Mouse (Mus musculus) c-Kit-positive CD71-positive TER-119-negative erythroid progenitor cells, embryonic 14.5 days (primary cell): ENCODE measurements at regions not wholly inside any gene's neighbourhood (a gene's known extent, or its start where the extent isn't known, plus 50 kb on each side); places are given as distances from the start of the nearest gene placed in this dataset.
A peak's percentile ranks its signal among the peaks of the same experiment; 100 is the strongest.

Experiments
- DNase-seq: peaks from one replicate; pipeline ENCODE4 v3.0.0-alpha.2; 2013; ENCODE audit warnings: low read depth

DNA sequence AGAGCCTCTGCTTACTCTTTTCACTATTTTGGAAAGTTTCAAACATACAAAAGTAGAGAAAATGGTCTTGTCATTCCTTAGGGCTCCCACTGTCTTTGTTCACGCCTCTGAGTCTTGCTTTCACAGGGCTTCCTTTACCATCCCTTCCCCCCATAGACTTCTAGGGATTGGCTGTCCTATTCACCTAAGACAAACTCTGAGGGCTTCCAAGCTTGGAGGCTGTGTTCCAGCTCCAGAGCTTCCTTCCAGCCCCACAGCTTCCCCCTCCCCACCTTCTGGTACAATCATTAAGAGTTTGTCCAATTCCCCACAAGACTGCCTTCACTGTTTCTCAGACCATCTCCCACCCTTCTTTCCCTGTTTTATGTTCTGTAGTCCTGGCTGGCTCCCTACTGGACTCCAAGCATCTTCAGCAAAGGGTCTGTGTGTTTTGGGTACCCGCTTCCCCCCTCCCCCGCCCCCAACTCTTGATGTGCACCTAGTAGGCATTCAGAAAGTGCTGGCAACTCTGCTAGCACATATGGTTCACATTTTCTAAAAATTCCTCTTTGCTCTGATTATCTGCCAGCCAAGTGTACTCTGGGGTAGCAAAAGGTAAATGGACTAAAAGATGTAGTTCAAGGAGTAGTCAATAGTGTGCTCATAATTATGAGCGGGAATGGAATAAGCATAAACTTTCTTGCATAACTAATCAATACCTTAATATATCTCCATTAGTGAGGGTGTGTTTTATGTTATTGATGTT is 344.0 kb downstream of the Slc4a3 start:
- no peak for DNase-seq

DNA sequence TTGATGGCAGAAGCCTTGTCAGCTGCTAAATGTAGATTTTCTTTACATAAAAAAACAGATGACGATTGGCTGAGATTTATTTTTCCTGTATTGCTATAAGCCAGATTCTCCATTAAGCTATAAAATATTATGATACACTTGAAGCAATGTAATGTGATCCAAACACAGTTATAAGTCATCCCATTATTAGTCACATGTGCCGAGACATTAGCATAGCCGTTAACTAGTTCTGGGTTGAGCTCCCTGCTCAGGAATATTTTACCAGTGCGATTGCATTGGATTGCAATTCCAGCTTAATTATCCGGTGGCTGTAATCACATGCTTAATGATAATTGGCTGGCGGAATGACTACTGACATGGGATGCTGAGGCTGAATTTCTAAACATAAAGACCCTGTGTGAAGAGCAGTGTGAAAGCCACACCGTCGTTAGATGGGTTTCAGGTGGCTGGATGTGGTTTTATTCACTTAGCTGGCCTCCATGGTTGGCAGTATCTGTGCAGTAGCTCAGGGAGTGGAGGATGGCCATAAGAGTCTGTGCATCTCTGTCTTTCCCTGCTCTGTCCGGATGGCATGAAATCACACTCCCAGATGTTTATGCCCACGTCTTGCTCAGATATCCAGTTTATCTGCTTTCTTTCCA is 344.7 kb downstream of the Slc4a3 start:
- DNase-seq: no peak

DNA sequence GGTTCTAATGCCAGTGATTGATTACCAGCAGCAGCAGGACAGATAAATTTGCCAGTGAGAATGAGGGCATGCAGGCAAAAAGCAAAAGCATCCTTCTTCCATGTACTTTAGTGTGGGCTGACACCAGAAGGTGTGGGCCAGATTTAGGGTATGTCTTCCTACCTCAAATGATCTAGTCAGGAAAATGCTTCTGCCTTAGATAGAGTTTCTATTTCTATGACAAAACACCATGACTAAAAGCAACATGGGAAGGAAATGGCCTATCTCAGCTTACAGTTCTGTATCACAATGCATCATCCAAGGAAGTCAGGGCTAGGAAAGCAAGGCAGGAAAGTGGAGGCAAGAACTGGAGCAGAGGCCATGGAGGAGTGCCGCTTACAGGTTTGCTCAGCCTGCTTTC is 349.5 kb downstream of the Slc4a3 start:
- no peak for DNase-seq

DNA sequence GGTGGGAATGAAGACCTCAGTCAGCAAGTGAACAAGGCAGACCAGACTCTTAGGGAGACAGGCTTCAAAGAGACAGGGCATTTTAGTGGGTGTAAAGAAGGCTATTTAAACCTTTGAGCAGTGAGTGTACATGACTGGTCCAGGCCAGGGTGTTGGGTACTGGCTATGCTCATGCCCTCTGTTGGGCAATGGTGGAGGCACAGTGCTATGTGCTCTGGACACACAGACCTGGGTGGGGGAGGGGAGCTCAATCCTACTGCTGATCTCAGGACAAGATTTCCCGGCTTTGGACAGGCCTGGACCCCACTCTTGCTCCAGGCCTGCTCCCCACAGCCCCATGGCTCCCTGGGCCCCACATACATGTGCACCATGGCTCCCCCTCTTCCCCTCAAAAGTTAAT is 355.1 kb downstream of the Slc4a3 start:
- no peak for DNase-seq

DNA sequence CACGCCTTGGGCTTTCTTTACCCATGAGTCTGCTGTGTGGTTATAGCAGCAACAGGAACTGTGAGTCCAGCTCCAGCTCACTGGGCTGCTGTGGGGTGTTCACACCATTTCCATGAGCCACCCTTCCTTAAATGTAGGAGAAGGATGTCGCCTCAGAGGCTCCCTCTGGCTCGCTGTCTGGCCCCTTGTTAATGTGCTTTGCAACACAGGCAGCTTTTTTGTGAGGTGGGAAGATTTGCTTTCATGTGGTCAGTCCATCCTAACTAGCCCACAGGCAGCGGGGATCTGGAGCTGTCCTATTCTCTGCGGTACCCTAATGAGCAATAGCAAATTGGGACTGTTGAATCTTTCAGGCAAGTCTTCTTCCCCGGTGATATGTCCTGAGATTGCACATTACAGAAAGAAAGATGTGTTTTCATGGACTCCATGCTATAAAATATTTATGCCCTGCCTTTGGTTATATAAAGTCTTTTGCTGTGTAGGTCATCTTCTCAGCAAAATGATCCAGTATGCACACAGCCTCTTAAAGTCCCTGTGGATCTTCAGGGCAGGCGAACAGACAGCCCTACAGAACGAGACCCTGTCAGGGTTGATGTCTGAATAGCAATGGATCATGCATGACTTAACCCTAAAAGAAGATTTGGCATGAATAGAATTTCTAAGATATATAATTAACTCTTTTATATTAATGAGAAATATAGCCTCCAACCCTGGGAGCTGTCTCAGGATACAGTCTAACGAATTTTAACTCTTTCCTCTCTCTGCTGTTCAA is 359.8 kb downstream of the Slc4a3 start:
- DNase-seq: no peak

DNA sequence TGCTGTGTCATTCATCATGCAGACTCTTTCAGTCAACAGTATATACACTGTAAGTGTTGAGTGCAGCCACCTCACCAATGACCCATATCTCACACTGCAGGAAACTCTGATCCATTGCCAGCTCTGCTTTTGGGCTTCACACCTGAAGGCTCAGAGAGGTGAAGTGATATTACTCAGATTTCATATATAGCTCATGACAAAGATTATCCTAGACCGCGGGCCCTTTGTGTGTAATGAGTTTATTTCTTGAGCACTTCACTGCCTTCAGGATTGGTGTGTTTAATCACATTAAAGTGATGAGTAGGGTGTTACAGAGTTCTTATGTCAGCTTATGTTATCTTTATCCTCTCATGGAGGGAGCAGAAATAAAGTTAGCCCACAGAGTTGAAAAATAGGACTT is 369.2 kb downstream of the Slc4a3 start:
- no peak for DNase-seq

DNA sequence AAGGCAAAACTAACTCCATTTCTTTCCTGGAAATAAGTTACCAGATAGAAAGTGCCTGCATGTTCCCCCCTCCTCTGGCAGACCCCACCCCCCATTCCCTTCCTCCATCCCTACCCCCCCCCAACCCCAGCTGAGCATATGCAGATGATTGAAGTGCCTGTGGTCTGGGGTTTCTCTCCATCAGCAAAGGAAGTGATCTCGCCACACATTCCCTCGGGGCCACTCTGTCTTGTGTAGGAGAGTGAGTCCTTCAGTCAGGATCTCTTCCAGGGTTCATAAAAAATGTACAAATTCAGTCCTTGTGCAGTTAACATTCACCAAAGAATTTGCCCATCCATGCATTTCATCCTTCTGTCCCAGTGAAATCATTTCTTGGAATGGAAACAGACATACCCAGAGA is 370.1 kb downstream of the Slc4a3 start:
- DNase-seq: no peak

DNA sequence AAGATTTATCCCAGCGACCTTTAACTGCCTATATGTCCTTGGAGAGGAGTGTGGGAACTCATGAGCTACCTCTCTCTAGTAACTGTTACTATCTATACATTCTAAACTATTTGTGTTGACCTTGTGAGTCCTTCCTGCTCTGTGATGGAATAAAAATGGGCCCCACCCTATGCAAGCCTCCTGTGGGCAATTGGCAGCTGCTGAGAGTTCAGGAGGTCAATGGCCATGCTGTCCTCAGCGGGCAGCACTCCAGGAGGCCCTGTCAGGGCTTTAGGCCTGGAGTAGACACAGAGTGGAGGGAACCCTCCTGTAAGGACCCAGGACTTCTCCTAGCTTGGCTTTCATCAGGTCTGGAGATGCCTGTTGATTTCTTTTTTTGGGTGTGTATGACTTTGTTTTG is 373.1 kb downstream of the Slc4a3 start:
- DNase-seq: no peak

DNA sequence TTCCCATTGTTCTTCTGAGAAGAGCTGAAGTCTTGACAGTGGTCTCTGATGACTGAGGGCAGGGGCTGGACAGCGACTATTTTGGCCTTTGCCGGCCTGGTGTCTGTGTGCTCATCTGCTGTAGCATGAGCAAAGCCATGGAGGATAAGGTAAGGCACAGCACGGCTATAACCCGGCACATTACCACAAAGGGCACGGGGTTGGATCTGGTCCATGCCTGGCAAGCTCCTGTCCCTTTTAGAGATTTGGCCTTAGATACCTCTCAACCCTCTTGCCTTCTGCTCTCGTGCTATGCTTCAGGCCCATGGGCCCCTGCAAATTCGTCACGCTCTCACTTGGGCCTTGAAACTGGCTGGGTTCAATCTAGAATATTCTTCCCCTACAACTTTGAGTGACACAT is 379.0 kb downstream of the Slc4a3 start:
- no peak for DNase-seq

DNA sequence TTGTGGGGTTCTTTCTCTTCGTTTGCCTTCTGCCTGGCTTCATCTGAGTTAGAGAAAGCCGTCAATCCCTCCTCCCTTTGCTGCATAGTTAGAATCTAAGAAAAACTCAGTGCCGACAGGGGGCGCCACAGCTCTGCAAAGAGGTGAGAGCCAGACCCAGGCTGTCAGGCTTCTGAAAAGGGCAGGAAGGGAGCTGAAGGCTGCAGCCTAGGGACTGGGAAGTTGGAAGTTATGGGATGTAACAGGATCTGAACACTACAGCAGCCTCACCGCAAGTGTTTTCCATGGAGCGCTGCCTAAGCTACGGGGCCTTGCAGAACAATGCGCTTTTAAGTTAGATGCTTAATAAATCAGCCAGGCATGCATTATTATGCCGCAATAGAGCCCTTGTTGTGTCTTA is 379.7 kb downstream of the Slc4a3 start:
- peak; percentile 5 for DNase-seq

DNA sequence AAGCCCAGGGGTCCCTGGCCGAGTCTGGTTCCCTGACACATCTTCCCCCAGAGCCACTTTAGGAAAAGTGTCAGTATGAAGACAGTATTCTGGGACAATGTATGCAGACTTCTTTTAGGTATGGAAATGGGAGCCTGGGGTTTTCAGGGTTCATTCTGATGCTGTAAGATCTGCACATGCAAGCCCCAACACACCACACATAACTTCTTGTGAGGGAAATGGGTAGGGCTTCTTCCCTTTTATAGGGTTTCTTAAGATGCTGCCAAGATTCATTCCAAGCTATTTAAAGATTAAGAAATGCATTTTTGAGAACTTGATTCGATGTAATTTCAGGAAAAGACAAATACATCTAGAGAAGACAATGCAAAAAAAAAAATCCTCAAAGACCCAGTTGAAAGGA is 385.8 kb downstream of the Slc4a3 start:
- DNase-seq: no peak

DNA sequence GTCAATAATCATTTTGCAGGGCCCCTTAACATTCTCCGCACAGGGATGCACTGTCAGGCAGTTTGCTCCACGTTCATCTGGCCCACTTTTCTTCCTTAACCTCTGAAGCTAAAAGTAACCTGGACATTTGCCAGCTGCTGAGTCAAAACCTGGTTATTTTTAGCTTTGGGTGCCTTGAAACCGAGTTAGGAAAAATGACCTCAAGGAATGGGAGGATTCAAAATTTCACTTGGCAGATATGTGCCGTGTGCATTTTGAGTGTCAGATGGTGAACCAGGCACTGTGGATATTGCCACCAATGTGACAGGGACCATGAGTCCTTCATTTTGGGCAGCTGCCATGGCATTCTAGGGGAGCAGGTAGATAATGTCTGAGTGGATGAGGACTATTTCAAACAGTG is 387.8 kb downstream of the Slc4a3 start:
- no peak for DNase-seq

DNA sequence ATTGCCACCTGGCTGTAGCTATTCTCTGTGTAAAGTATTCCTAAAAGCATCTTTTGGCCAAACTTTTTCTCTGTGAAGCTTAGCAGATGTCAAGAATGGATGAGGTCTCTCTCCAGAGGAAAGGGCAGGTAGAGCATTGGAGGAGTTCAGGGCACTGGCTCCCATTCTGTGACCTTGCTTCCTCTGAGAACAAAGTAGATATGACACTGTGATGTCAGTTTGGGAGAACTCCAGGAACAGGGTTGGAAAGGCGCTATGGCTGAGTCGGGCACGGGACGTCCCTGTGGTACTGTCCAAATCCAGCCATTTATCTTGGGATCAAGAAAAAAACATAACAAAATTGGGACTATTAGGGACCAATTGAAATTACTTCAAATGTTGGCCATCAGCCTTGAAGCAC is 388.7 kb downstream of the Slc4a3 start:
- no peak for DNase-seq

DNA sequence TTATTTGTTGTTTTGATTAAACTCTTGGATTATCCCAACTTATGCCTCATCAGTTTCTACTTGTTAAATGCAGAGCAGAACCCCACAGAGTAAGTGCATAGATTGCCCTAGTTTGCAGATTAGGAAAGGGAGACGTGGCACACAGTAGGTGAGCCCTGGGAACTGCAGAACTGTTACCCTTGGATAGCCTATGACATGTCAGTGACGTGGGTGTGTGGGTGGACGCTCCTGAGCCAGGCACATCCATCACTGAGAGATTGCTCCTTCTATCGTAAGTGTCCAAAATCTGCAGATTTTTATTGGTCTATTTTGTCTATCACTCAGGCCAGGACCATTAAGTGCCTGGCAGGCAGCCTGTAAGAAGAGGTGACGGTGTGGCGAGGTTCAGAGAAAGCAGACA is 389.8 kb downstream of the Slc4a3 start:
- DNase-seq: no peak

DNA sequence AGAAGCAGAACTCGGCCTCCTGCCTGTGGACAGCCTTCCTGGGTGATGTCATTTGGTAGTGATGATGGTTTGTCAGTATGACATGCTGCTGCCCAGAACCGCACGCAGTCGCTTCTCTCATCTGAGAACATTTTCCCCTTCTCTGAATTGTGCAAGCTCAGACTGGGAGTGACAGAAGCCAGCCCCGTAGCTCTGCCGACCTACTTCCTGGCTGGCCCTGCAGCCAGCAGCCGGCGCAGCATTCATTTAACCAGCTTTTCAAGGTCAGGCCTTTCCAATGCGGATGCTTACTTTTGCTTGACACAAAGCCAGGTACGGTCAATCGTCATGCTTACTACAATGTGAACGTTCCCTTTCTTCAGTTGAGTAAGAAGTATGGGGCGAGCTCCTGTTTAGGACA is 390.5 kb downstream of the Slc4a3 start:
- DNase-seq: no peak

DNA sequence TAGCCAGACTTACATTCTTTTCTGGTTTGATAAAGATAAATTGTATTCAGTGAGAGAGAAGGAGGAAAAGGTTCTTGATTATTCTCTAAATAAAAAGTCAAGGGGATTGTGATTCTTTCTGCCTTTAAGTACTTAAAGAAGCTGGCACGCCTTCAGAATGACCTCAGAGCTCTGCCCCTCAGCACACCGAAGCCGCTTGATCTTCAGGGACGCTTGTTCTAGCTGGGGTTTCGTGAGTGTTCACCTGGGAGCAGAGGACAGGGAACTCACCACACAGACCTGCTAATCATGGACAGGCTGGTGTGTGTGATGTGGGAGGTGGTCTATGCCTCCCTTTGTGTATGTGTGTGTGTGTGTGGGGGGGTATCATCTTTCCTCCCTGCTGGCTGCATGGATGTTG is 391.3 kb downstream of the Slc4a3 start:
- DNase-seq: no peak

DNA sequence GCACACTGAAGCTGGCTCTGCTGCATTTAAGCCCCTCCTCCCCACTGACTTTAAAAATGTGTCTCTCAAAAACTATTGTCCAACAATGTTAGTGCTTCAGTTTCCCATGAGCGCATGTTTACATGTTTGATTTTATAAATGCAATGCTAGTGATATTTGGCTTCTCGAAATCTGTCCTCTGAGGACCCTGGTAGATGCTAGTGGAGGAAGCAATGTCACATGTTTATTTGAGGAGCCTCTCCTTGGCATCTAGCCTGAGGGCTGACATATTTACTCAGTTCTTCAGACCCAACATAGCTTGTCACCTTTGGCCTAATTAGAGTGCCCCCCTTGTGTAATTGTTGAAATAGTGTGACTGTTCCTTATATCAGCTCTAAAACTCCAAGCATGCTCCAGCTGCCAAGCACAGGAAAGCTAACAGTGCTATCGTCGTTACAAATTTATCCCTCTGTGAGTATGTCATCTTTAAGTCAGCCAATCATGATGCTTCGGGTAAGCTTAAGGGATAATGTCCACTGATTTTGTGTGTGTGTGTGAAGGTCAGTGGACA is 400.3 kb downstream of the Slc4a3 start:
- no peak for DNase-seq

DNA sequence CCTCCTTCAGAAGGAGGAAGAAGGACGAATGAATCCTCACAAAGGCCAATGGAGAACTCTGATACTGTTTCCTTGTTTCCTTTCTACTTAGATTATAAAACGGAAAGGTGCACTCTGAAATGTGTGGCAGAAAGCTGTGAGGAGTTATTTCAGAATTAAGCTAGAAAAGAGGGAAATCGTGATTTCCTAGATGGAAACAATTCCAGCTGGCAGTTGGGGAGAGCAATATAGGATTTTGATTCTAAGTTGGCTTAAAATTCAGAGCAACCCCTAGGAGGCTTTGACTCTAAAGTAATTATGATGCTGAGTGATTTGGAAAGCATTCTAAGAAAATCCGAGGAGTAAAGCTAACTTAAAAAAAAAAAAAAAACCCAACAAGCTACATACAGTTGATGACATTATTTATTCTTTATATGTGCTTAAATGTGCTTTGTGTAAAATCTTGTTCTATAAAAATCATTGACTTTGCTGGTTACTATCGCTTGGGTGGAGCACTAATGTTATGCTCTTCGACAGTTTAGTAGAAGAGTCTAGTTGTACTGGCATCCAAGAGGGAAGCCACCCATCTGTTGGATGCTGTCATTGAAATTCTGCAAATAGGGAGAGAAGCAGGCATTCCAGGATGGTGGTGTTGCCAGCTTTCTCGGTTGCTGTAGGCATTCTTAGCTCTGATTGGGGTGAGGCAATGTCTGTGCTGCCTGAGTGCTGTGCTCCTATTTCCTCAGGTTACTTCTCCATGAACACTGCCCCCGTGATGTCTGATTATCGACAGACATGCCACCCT is 432.3 kb downstream of the Slc4a3 start:
- no peak for DNase-seq

DNA sequence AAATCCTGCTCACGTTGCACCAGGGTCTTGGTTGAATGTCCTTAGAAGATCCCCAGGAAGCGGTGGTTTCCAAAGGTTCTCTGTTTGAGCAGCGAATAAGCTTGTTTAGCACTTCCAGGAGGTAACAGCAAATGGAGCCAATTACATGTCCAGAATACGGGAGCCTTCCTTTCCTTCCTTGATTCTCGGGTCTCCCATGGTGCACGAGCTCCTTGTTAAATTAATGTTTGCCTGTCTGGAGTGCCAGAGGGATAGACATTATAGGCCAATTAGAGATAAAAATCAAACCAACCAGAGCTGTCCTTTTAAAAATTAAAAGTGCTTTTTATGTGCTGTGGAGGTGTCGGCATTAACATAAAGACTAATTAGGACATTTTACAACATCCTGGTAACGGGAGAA is 437.0 kb downstream of the Slc4a3 start:
- DNase-seq: no peak

DNA sequence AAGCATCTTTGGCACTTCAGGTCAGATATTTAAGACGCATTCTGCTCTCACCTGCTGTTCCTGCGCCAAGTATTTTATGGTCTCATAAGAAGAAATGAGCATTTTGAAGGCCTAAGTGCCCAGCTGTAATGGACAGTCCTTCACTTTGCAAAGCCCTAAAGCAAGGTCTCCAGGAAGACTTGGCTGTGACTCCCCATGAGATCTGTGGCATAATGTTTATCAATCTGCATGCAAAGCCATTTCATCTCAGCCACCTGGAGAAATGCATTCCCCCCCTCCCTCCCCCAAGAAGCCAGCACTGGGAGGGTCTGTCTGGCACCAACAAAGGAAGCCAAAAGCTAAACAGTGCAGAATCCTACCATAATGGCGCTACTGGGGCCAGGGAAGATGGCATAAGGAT is 437.4 kb downstream of the Slc4a3 start:
- no peak for DNase-seq

DNA sequence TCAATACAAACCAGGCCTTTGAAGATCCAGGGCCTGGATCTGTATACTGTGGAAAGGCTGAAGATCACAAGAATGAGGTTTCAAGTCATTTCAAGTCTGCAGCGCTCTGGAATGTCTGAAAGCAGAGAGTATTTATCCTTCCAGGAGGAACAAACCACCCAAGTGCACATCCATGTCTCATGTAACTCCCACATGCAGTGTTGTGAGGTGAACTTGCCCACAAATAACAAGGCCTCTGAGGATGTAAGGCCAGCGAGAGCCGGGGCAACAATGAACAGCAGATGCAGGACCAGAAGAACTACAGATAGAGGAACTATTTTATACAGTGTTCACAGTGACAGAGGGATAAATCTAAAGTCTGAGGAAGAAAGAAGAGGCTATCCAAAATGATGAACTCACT is 442.4 kb downstream of the Slc4a3 start:
- no peak for DNase-seq

DNA sequence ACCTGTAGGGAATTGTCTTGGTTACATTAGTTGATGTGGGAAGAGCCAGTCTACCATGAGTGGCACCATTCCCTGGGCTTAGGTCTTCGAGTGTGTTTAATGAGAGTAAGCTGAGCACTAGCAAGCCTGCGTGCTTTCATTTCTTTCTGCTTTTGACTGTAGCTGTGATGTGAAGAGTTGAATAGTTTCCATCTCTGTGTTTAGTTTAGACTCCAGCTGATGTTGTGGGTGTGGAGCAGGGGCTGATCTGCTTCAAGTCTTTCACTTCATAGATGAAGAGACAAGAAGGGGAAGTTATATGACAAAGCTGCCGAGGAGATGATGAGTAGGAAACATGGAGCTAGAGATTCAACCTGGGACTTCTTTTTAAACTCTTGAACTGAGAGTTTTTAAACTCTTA is 446.0 kb downstream of the Slc4a3 start:
- DNase-seq: no peak
